Mouse (Mus musculus) layer of hippocampus, postnatal 10 days (tissue): Measurements from ENCODE around the gene Gid4. TPM values are rescaled to one million over a fixed set of nuclear protein-coding genes. Genes with fewer than 3 reads are reported as not detected.

Experiments used
- DNase-seq, 2 experiments: peaks; one replicate each; pipeline ENCODE4 v3.0.0; 2021; ENCODE audit warnings: low spot score in 2 of 2
- long read RNA-seq: library from polyadenylated mRNA; stranded (forward); transcript quantifications from one replicate; pipeline ENCODE4 v2.0.0, GENCODE M21; 2023
- total RNA-seq, 2 experiments: library from RNA; stranded (reverse); gene quantifications; 2 replicates each; pipeline ENCODE4 v1.2.3; 2021

Gene Gid4
- total RNA-seq = 10 to 100 TPM; 38.0 to 39.3 TPM
- long read RNA-seq, full-length matches to known transcripts = 34 of 40 reads
- long read RNA-seq, partial matches to known transcripts = 6 of 40 reads
- long read RNA-seq, other reads (novel, unspliced or antisense) = 0 of 40 reads

- peak; percentile 99 for DNase-seq
Observed at GRCm38 (mm10) chr11:60416963-60417716, at the start of gene Gid4. Gid4 (plus strand) TSS chr11:60417145.

- DNase-seq = no peak
Observed at GRCm38 (mm10) chr11:60367256-60367655, 49.7 kb upstream of the Gid4 start.

GRCm38 (mm10) chr11:60368909-60369308 lies 48.0 kb upstream of the Gid4 start:
- DNase-seq = no peak

- no peak for DNase-seq
Observed at GRCm38 (mm10) chr11:60369448-60369847, 47.5 kb upstream of the Gid4 start.

GRCm38 (mm10) chr11:60370431-60370830 lies 46.5 kb upstream of the Gid4 start:
- no peak for DNase-seq

- no peak for DNase-seq
Observed at GRCm38 (mm10) chr11:60374481-60374880, 42.5 kb upstream of the Gid4 start.

GRCm38 (mm10) chr11:60383518-60383917 lies 33.4 kb upstream of the Gid4 start:
- no peak for DNase-seq

- DNase-seq = peak; percentile 61 to 74
Observed at GRCm38 (mm10) chr11:60384762-60385421, 32.1 kb upstream of the Gid4 start.

- DNase-seq = peak in 1 of 2 experiments; percentile 24
Observed at GRCm38 (mm10) chr11:60385946-60386345, 31.0 kb upstream of the Gid4 start.

GRCm38 (mm10) chr11:60387944-60388343 lies 29.0 kb upstream of the Gid4 start:
- DNase-seq = no peak

- no peak for DNase-seq
Observed at GRCm38 (mm10) chr11:60391346-60391745, 25.6 kb upstream of the Gid4 start.

GRCm38 (mm10) chr11:60396546-60396945 lies 20.4 kb upstream of the Gid4 start:
- peak; percentile 32 to 35 for DNase-seq

- no peak for DNase-seq
Observed at GRCm38 (mm10) chr11:60397172-60397571, 19.8 kb upstream of the Gid4 start.

- no peak for DNase-seq
Observed at GRCm38 (mm10) chr11:60406606-60407005, 10.3 kb upstream of the Gid4 start.

GRCm38 (mm10) chr11:60412173-60412572 lies 4.8 kb upstream of the Gid4 start:
- DNase-seq = peak; percentile 71 to 77

GRCm38 (mm10) chr11:60412921-60413320 lies 4.0 kb upstream of the Gid4 start:
- DNase-seq = no peak

- DNase-seq = no peak
Observed at GRCm38 (mm10) chr11:60416590-60416962, 369 bp upstream of the Gid4 start.

- DNase-seq = no peak
Observed at GRCm38 (mm10) chr11:60417717-60418472, 950 bp downstream of the Gid4 start, which contains the start of gene Atpaf2. Atpaf2 (minus strand) TSS chr11:60418457.

- DNase-seq = no peak
Observed at GRCm38 (mm10) chr11:60418473-60418803, 1.5 kb downstream of the Gid4 start.

- no peak for DNase-seq
Observed at GRCm38 (mm10) chr11:60422046-60422668, 5.2 kb downstream of the Gid4 start.

- no peak for DNase-seq
Observed at GRCm38 (mm10) chr11:60423006-60423405, 6.1 kb downstream of the Gid4 start.
